Mouse (Mus musculus) bone marrow, adult 2 months (tissue): Measurements from ENCODE around the gene Thtpa. TPM values are rescaled to one million over a fixed set of nuclear protein-coding genes. Genes with fewer than 3 reads are reported as not detected.

Experiments
- H3K27ac ChIP-seq: fragments of 200-500 bp; 2 replicates; pipeline ENCODE4 v1.5.1; 2012; ENCODE audit warnings: low read depth, mild to moderate bottlenecking, control low read depth, inconsistent platforms, low read length; ENCODE audit not compliant: control insufficient read depth, poor library complexity, insufficient read depth
- H3K4me1 ChIP-seq: fragments of 200-500 bp; 2 replicates; pipeline ENCODE4 v1.6.1; 2011; ENCODE audit warnings: low read length; ENCODE audit not compliant: control insufficient read depth, insufficient read depth
- H3K4me3 ChIP-seq: fragments of 200-500 bp; replicated peaks from 2 replicates; pipeline ENCODE3; 2011; ENCODE audit warnings: mild to moderate bottlenecking, low read depth, low read length, control low read depth; ENCODE audit not compliant: control insufficient read depth
- CTCF ChIP-seq: fragments of 200-500 bp; IDR thresholded peaks from 2 replicates; pipeline ENCODE4 v1.5.1; 2011; ENCODE audit warnings: low read length, control low read depth; ENCODE audit not compliant: control insufficient read depth, insufficient read depth
- POLR2A ChIP-seq: fragments of 200-500 bp; IDR thresholded peaks from 2 replicates; pipeline ENCODE4 v1.6.1; 2011; ENCODE audit warnings: low read depth, mild to moderate bottlenecking, control low read depth, low read length, borderline replicate concordance; ENCODE audit not compliant: control insufficient read depth
- WGBS: fragments of 180-500 bp; shearing (Covaris S2); methylation state at CpG from one replicate; pipeline ENCODE4 v1.1.7; 2018; 5-methylcytosine and 5-hydroxymethylcytosine counted together
- polyA plus RNA-seq: library from polyadenylated mRNA; stranded (reverse); fragments of >200 nt; gene quantifications from 2 replicates; pipeline ENCODE4 v1.2.4, GENCODE M21; 2011; ENCODE audit warnings: low replicate concordance; ENCODE audit not compliant: missing spikeins, insufficient read depth, insufficient read length

The Thtpa gene
- polyA plus RNA-seq, 1 experiment = 6.5 TPM

DNA sequence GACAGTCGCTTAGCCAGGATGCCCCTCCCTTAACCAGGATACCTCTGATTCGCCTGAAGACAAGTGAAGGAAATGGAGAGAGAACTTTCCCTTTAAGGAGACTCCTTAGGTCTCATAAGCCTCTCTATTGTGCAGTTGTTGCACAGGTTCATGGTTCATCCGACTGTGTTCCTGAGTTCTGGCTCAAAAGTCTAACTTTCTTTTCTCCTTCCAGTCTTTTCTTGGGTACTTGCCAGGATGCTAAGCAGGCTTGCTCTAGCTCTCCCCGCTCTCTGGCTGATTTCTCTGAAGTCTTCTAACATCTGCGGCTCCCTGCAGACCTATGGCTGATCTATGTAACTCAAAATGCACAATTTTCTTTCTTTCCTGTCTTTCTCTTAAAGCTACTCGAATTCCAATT, 11.1 kb upstream of the Thtpa start:
- Histone ChIP-seq H3K4me1 (no peaks in the 10 kb centered on the region), H3K4me3 (no peak overlapping the region), H3K27ac (no peak overlapping the region)
- no peak for TF ChIP-seq CTCF
- no peak for TF ChIP-seq POLR2A
- 83% methylated on average over 6 of the region's 6 CpGs for WGBS

DNA sequence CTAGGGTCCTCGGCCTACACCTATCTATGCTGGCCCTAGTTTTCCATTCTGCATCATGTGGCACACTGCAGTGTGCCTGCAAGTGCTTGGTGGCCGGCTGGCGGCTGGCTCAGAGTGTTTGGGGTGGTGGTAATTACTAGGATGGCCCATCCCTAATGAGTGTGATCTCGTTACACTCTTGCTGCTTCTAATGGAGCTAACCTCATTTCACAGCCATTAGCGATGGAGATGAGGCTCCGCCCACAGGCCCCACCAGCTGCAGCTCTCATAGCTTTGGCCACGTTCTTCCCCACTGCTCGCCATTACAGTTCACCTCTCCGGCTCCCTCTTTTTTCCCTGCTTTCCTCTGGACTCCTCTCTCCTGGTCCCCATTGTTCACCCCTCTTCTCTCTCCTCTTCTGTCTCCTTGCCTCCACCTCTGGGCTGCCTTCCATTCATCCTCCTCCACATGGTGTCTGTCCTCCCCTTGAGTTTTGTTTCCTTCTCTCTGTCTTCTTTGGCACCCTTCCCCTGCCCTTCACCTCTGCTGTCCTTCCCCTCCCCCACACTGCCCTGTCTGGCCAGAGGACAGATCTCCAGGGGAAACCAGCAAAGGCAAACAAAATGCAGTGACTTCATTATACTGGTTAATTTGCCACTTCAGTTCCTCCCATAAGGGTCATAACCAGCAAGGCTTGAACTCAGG, 9.1 kb upstream of the Thtpa start:
- 78% methylated on average over 9 of the region's 9 CpGs for WGBS
- TF ChIP-seq CTCF = no peak
- no peak for TF ChIP-seq POLR2A

DNA sequence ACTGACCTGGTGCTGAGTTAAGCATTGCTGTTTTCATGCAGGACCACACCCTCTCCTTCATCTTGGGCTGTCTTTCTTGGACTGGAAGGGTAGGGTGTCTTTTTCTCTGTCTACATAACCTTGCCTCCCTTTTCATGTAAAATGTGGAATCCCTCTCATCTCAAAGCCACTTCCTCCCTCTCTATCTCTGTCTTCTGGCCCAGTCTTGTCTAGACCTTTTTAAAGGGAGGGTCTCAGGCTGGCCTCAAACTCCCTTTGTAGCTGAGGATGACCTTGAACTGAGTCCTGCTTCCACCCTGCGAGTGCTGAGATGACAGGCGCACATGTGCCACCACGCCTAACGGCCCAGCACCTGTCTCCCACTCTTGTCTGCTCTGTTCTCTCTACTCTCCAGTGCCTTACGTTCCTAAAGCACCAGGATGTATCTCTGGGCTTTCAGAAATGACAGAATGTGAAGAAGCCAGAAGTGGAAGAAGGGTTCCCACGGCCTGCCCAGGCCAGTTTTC, 8.5 kb upstream of the Thtpa start:
- Histone ChIP-seq H3K27ac (no peak overlapping the region), H3K4me1 (no peaks in the 10 kb centered on the region), H3K4me3 (no peak overlapping the region)
- TF ChIP-seq CTCF (no peak), POLR2A (no peak)
- 79% methylated on average over 6 of the region's 6 CpGs for WGBS

More for the DNA sequence above, 9.1 kb upstream of the Thtpa start:
- Histone ChIP-seq H3K27ac (no peak overlapping the region), H3K4me1 (no peaks in the 10 kb centered on the region), H3K4me3 (no peak overlapping the region)

DNA sequence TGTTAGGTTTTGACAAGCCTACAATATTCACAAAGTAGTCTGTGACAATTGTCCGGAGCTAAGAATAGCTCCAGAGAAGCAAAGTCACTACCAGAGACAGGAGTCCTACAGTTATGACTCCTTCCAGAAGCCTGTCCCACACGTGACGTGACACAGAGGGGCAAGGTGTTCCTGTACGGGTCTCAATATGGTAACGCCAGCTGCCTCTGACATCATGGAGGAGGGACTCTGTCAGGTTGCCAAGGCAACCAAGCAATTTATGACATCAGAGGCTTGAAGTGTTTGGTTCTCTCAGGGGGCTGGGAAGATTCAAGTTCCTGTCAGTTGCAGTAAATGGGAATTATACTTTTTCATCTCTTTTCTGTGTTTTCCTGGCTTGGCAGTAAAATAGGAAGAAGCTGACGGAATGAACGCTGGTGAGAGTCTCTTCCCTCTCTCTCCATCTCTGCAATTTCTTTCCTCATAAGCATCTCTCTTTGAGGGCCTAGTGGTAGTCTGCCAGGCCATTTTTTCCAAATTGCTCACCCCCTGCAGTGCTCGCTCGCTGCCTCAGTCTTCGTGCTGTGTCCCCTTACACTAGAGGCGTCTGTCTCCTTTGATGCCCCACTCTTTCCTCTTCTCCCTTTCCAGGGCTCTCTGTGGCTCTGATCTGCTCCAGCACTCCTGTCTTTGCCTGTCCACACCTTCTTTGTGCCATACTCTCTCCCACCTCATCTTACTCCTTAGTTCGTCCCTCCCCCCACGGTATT, 5.2 kb upstream of the Thtpa start:
- Histone ChIP-seq H3K27ac (no peak overlapping the region), H3K4me3 (no peak overlapping the region), H3K4me1 (no peaks in the 10 kb centered on the region)
- 71% methylated on average over 13 of the region's 13 CpGs for WGBS
- no peak for TF ChIP-seq POLR2A
- TF ChIP-seq CTCF = no peak

DNA sequence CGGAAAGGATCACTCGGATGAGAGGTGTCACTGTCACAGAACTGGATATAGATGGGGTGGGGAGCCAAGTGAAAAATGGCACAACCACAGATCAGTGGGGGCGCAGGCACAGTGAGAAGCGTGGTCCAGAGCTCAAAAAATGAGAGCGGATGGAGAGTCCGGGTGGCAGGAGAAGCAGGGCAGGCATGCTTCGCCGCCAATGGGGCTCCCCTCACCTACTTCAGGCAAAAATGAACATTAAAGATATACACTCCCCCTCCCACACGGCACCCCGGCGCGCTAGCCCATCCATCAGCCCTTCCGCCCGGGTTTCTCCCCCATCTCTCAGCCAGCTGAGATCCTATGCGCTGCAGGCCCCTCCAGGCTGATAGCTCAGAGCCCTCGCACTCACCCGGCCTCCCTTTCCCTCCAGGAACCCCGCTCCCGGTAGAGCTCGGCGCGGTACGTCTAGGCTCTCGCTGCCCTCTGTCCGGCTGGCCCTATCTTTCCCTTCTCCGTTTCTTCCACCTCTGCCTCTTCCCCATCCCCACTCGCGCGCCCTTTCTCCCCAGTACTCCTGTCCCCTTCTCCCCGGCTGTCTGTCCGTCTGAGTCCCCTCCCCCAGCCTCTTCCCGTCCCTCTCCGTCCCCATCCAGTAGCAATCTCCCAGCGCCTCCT, 3.2 kb upstream of the Thtpa start:
- H3K4me3 ChIP-seq = peak overlapping the region; percentile 86
- TF ChIP-seq POLR2A = no peak
- TF ChIP-seq CTCF = no peak
- no peak overlapping the region for H3K27ac ChIP-seq
- H3K4me1 ChIP-seq = peaks cover 4% of the 10 kb centered on the region
- 17% methylated on average over 34 of the region's 34 CpGs for WGBS

DNA sequence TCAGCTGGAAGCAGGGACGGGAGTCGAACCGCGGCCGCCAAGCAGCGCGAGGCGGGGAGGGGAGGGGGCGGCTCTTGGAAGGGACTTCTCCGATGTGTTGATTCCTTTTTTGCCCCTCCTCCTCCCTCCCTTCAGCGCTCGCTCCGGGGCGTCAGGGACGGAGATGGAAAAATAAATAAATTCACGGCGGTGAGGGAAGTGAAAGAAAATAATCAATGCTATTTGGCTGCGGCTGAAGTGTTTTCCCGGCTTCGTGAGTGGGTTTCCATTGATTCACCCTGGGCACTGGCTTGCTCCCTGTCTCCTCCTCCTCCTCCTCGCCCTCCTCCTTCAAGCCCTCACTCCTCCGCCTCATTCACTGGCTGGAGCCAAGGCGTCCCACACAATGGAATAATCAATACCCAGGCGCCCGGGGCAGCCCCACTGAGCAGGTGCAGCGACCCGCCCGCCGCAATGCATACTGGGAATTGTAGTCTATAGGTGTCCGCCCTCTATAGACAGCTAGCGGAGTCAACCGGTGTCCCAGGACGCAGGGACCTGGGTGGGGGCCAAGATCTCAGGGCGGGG, 2.5 kb upstream of the Thtpa start, which contains the start of gene Zfhx2:
Gene Zfhx2 (minus strand): TSS at position 314 of the 567 bp plus-strand sequence.
- H3K27ac ChIP-seq = no peak within 1 kb of the TSS
- under 1% methylated on average over 34 of the region's 34 CpGs for WGBS
- peaks cover 4% of the 10 kb centered on the region for H3K4me1 ChIP-seq
- TF ChIP-seq POLR2A (peak; percentile 35; the same call in 1 of the 2 replicates), CTCF (no peak)
- peak within 1 kb of the TSS; percentile 86 for H3K4me3 ChIP-seq

DNA sequence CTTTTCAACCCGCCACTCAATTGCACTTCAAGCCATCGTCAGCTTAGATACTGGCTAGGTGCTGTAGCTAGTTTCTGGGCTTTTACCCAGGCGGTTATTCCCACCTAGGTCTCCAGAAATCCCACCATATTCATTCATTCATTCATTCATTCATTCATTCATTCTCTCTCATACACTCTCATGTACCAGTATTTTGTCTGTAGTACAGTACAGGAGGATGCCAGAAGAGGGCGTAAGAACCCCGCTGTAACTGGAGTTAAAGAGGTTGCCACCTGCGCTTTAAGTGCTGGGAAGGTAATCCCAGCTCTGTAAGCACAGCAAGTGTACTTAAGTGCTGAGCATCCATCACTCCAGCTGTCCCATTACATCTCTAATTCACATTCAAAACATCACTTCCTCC, 657 bp upstream of the Thtpa start:
- TF ChIP-seq CTCF (no peak), POLR2A (no peak)
- no peak overlapping the region for H3K4me3 ChIP-seq
- 58% methylated on average over 6 of the region's 6 CpGs for WGBS
- no peak overlapping the region for H3K27ac ChIP-seq
- H3K4me1 ChIP-seq = peaks cover 4% of the 10 kb centered on the region

DNA sequence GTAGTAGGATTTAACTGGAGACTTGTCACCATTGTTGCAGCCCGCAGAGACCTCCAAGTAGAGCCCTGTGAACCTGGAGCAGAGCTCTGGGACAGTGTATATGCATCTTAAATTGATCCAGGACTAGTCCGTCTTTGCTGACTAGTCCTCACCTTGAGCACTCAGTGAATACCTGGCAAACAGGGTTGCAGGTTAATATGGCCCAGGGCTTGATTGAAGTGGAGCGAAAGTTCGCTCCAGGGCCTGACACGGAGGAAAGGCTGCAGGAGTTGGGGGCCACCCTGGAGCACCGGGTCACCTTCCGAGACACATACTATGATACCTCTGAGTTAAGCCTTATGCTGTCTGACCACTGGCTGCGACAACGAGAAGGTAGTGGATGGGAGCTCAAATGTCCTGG, 679 bp downstream of the Thtpa start:
- peaks cover 4% of the 10 kb centered on the region for H3K4me1 ChIP-seq
- no peak overlapping the region for H3K27ac ChIP-seq
- peak overlapping the region; percentile 78 for H3K4me3 ChIP-seq
- TF ChIP-seq CTCF = no peak
- no peak for TF ChIP-seq POLR2A
- 55% methylated on average over 9 of the region's 9 CpGs for WGBS
